Mouse (Mus musculus) brain, adult 2 months (tissue): ENCODE data around the gene Car14.
"Not testable (repeated sequence)": the region's sequence is repeated elsewhere in the genome, so short reads cannot be mapped to it uniquely, and the experiment has no call there.

Source experiments
- DNase-seq: peaks from one replicate; pipeline ENCODE4 v3.0.0; 2011; ENCODE audit warnings: low read depth, low spot score

The Car14 gene

GRCm38 (mm10) chr3:95925087-95925486 is 20.6 kb upstream of the Car14 start:
- no peak for DNase-seq

DNA sequence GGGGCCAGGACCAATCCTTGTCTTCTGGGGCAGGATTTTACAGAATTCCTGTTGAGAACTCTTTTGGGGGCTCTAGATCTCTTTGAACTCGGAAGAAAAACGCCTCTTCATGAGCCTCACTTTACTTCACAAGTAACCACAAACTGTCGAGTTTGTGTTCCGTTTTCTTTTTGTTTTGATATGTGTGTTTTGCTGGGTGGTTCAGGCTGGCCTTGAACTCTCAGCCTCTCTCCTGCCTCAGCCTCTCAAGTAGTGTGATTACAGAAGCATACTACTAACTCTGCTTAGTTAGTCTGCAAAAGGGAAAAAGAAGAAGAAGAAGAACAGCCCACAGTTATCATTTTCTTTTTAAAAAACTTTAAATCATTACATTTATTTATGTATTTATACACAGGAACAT is 19.7 kb upstream of the Car14 start:
- DNase-seq = no peak

GRCm38 (mm10) chr3:95923429-95923828 is 18.9 kb upstream of the Car14 start:
- not testable (repeated sequence) for DNase-seq

DNA sequence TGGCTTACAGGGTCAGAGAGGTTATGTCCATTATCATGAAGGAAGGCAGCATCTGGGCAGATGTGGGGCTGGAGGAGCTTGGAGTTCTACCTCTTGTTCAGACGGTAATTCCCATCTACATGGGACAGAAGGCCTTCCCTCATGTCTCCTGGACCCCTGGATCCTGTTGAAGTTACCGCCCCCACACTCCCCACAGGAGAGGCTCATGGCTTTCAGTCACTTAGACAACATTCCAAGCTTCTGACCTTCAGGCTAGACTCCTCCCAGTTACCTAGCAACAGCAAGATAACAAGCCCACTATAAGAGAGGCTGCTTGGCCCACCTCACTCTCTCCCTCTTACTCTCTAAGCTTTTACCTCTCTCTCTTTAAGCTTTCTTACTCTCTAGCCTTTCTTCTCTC is 16.0 kb upstream of the Car14 start:
- DNase-seq = not testable (repeated sequence)

DNA sequence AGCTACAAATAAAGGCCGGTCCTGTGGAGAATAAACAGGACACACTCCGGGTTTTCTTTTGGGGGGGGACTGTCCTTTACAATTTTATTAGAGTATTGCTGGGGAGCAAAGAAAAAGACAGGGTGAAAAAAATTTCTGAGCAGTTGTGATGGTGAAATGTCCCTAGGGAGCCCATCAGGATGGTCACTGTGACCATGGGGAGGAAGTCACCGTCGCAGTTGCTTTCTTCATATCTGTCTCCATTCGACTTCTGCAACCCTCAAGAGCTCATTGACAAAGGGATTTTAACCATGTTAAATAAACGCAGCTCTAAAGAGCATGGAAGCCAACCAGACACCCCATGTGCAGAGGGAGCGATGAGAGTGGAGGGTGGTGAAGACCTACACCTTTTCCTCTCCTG is 12.3 kb upstream of the Car14 start:
- DNase-seq = no peak

- no peak for DNase-seq
These were observed 10.2 kb upstream of the Car14 start for GRCm38 (mm10) chr3:95914706-95915105.

- DNase-seq = no peak
These were observed 3.1 kb upstream of the Car14 start for GRCm38 (mm10) chr3:95907613-95908012.

GRCm38 (mm10) chr3:95906860-95907259 is 2.4 kb upstream of the Car14 start:
- peak; percentile 57 for DNase-seq

GRCm38 (mm10) chr3:95905940-95906492 is 1.5 kb upstream of the Car14 start:
- DNase-seq = peak; percentile 74

GRCm38 (mm10) chr3:95905146-95905939 is 852 bp upstream of the Car14 start:
- peak; percentile 94 for DNase-seq

- DNase-seq = no peak
These were observed 563 bp downstream of the Car14 start for GRCm38 (mm10) chr3:95903753-95904502.

GRCm38 (mm10) chr3:95902643-95903042 is 1.8 kb downstream of the Car14 start:
- peak; percentile 69 for DNase-seq

DNA sequence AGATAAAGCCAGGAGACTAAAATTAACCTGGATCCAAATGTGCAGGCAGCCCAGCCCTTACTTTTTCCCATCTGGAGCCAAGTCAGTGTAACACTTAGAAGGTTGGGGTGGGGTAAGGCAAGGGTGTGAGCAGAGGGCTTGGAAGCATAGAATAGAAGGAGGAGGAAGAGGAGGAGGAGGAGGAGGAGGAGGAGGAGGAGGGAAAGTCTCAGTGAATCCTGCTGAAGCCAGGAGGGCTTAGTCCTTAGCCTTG is 2.2 kb downstream of the Car14 start:
- DNase-seq = no peak

GRCm38 (mm10) chr3:95901616-95902372 is 2.7 kb downstream of the Car14 start:
- no peak for DNase-seq

- DNase-seq = no peak
These were observed 4.5 kb downstream of the Car14 start for GRCm38 (mm10) chr3:95899800-95900524.

DNA sequence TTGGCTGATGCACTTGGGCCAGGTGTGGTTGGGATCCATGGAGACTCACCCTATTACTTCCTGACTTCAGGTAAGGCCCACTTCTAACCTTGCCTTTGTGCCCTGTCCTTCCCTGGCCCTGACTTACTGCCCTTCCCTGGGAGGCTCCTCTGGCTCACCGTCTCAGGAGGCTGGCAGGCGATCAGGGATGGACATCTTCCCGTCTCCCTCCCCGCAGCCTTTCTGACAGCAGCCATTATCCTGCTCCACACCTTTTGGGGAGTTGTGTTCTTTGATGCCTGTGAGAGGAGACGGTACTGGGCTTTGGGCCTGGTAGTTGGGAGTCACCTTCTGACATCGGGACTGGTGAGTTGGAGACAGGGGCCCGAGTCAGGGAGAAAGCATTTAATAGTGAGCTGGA is 9.0 kb downstream of the Car14 start:
- DNase-seq = not testable (repeated sequence)

DNA sequence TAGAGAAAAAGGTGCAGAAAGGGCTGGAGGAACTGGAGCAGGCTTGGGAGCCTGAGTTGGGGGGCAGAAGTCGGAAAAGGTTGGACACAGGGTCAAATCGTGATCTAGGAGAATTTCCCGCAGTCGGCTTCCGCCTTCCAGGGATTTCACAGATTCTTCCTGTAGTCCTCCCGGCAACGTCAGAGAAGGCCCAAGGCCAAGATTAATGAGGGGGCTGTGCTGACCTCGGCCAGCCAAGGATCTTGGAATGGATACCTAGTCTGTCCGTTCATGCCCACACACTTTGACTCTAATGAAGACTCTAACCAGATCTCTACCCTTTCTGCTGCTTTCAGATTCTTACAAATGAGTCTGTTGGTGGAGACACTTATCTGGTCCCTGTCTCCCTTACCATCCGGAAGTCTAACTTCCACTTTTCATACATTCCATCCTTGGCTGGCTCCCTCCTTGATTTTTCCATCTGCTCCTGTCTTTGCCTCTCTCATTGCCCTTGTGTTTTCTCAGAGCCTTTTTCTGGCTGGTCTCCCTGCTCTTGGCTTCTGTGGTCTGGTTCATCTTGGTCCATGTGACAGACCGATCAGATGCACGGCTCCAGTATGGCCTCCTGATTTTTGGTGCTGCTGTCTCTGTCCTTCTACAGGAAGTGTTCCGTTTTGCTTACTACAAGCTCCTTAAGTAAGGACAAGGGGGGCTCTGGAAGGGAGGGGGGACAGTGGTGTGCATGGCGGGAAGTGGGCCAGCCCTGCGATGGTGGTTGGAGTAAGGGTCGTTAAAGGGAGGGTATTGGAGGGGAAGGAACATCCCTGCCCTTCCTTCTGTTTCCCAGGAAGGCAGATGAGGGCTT is 10.0 kb downstream of the Car14 start:
- DNase-seq = peak; percentile 68

GRCm38 (mm10) chr3:95893606-95894316 is 10.7 kb downstream of the Car14 start, which contains the start of gene Aph1a:
Gene Aph1a, plus strand, starts transcription at chr3:95893969.
- peak; percentile 100 for DNase-seq

GRCm38 (mm10) chr3:95893126-95893525 is 11.4 kb downstream of the Car14 start:
- DNase-seq = no peak
